Mouse (Mus musculus) urinary bladder, postnatal 10 days (tissue): ENCODE results near the gene Prdx3.
"Not testable (repeated sequence)": the region's sequence is repeated elsewhere in the genome, so short reads cannot be mapped to it uniquely, and the experiment has no call there.

ENCODE experiments used
- DNase-seq: peaks from one replicate; pipeline ENCODE4 v3.0.0; 2022; ENCODE audit warnings: low spot score

Gene Prdx3

GRCm38 (mm10) chr19:60866169-60866568 is 8.2 kb downstream of the Prdx3 start:
- DNase-seq, result not testable (repeated sequence)

- DNase-seq, result peak; percentile 57
Observed at GRCm38 (mm10) chr19:60860868-60861700, 13.3 kb downstream of the Prdx3 start, which contains the start of gene Sfxn4. Gene Sfxn4 (minus strand): TSS chr19:60861479.

GRCm38 (mm10) chr19:60845731-60846130 is 28.6 kb downstream of the Prdx3 start:
- no peak for DNase-seq

DNA sequence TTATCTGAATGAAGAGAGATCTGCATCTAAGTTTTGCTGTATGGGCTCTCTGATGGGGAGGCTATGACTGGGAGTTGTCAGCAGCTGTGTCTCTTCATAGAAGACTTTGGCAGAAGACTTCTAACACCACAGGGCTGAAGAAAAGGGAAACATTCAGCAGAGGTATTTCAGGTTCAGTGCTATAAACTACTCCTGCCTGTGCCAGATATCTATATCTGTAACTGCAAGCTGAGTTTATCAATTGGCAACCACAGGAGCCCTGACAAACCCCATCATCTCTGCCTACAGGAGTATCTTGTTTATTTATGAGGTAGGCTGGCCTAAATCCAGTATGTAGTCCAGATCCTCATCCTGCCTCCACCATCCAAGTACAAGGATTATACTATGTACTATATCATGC is 31.0 kb downstream of the Prdx3 start:
- DNase-seq, result no peak

- DNase-seq, result peak; percentile 19
Observed at GRCm38 (mm10) chr19:60837747-60838146, 36.6 kb downstream of the Prdx3 start.

DNA sequence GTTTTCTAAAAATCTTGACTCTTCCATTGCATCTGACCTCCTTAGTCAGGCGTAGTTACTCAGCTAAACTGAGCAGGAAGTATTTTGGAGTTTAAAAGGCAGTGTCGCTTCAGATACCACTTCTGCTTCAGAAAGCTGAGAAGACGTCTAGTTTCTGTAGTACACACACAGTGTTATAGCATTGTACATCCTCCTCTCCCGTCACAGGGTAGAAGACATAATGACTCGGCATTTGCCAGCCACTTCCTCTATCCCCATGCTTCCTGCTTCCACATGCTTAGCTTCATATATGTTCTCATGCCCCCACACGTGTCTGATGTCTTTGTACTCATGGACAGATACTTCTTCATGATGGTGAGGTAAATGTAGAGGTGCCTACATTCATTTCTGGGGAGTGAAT is 55.7 kb downstream of the Prdx3 start:
- DNase-seq, result no peak
